Mouse (Mus musculus) heart, adult 2 months (tissue): ENCODE data around the gene Gm20388.

Source experiments
- CTCF ChIP-seq: fragments of 200-600 bp; IDR thresholded peaks from 2 replicates; pipeline ENCODE4 v1.8.1; 2022; ENCODE audit warnings: antibody characterized with exemption, mild to moderate bottlenecking, moderate library complexity
- EP300 ChIP-seq: fragments of 200-500 bp; IDR thresholded peaks from 2 replicates; pipeline ENCODE4 v1.6.1; 2011; ENCODE audit warnings: low read depth, low read length, control low read depth; ENCODE audit not compliant: insufficient read depth
- POLR2A ChIP-seq: fragments of 200-500 bp; IDR thresholded peaks from 2 replicates; pipeline ENCODE4 v1.6.1; 2011; ENCODE audit warnings: mild to moderate bottlenecking, low read depth, low read length, control low read depth; ENCODE audit not compliant: insufficient read depth

GRCm38 (mm10) chr8:123022727-123023126, 3112.1 kb downstream of the Gm20388 start:
- TF ChIP-seq POLR2A: no peak
- TF ChIP-seq CTCF: no peak
- TF ChIP-seq EP300: no peak
